Mouse (Mus musculus): Measurements from ENCODE around the gene Tnfrsf1b.
A peak's percentile ranks its signal among the peaks of the same experiment; 100 is the strongest.

The Tnfrsf1b gene

GRCm38 (mm10) chr4:145246173-145247011 is at the start of gene Tnfrsf1b:
TSS of gene Tnfrsf1b (minus strand) at chr4:145246870.
- DNase-seq (ENCODE audit: low spot score in 2 of 2) = no peak

GRCm38 (mm10) chr4:145295589-145296300 is 49.1 kb upstream of the Tnfrsf1b start:
- DNase-seq (ENCODE audit: low spot score in 2 of 2) = peak; percentile 63 to 66

GRCm38 (mm10) chr4:145294588-145294987 is 47.9 kb upstream of the Tnfrsf1b start:
- no peak for DNase-seq (ENCODE audit: low spot score in 2 of 2)

GRCm38 (mm10) chr4:145286369-145287120 is 39.9 kb upstream of the Tnfrsf1b start:
- peak; percentile 62 to 85 for DNase-seq (ENCODE audit: low spot score in 2 of 2)

GRCm38 (mm10) chr4:145284675-145285074 is 38.0 kb upstream of the Tnfrsf1b start:
- no peak for DNase-seq (ENCODE audit: low spot score in 2 of 2)

GRCm38 (mm10) chr4:145283441-145283840 is 36.8 kb upstream of the Tnfrsf1b start:
- no peak for DNase-seq (ENCODE audit: low spot score in 2 of 2)

GRCm38 (mm10) chr4:145280966-145281365 is 34.3 kb upstream of the Tnfrsf1b start:
- no peak for DNase-seq (ENCODE audit: low spot score in 2 of 2)

- no peak for DNase-seq (ENCODE audit: low spot score in 2 of 2)
Observed at GRCm38 (mm10) chr4:145278724-145279370, 32.2 kb upstream of the Tnfrsf1b start.

- no peak for DNase-seq (ENCODE audit: low spot score in 2 of 2)
Observed at GRCm38 (mm10) chr4:145278231-145278630, 31.6 kb upstream of the Tnfrsf1b start.

- DNase-seq (ENCODE audit: low spot score in 2 of 2) = no peak
Observed at GRCm38 (mm10) chr4:145276368-145277249, 29.9 kb upstream of the Tnfrsf1b start.

- DNase-seq (ENCODE audit: low spot score in 2 of 2) = no peak
Observed at GRCm38 (mm10) chr4:145274887-145275286, 28.2 kb upstream of the Tnfrsf1b start.

GRCm38 (mm10) chr4:145273923-145274322 is 27.3 kb upstream of the Tnfrsf1b start:
- DNase-seq (ENCODE audit: low spot score in 2 of 2) = no peak

- DNase-seq (ENCODE audit: low spot score in 2 of 2) = no peak
Observed at GRCm38 (mm10) chr4:145272763-145273162, 26.1 kb upstream of the Tnfrsf1b start.

- DNase-seq (ENCODE audit: low spot score in 2 of 2) = no peak
Observed at GRCm38 (mm10) chr4:145271634-145272033, 25.0 kb upstream of the Tnfrsf1b start.

GRCm38 (mm10) chr4:145270136-145270535 is 23.5 kb upstream of the Tnfrsf1b start:
- no peak for DNase-seq (ENCODE audit: low spot score in 2 of 2)

- DNase-seq (ENCODE audit: low spot score in 2 of 2) = no peak
Observed at GRCm38 (mm10) chr4:145267631-145268110, 21.0 kb upstream of the Tnfrsf1b start.

GRCm38 (mm10) chr4:145266505-145266904 is 19.8 kb upstream of the Tnfrsf1b start:
- no peak for DNase-seq (ENCODE audit: low spot score in 2 of 2)

- DNase-seq (ENCODE audit: low spot score in 2 of 2) = no peak
Observed at GRCm38 (mm10) chr4:145264761-145265160, 18.1 kb upstream of the Tnfrsf1b start.

- DNase-seq (ENCODE audit: low spot score in 2 of 2) = no peak
Observed at GRCm38 (mm10) chr4:145263583-145263982, 16.9 kb upstream of the Tnfrsf1b start.

- DNase-seq (ENCODE audit: low spot score in 2 of 2) = no peak
Observed at GRCm38 (mm10) chr4:145260802-145261201, 14.1 kb upstream of the Tnfrsf1b start.

Data from frontal cortex, postnatal 36 days (tissue).